23 mouse cellular contexts compared by ENCODE assay signal in genomic region chr6:100716152-100716551, GRCm38 (mm10). TPM values are rescaled to one million over a fixed set of nuclear protein-coding genes. Genes with fewer than 3 reads are reported as not detected.
"Had no signal": no experiment of that assay in that cellular context is flagged by ENCODE, and none has a peak within 500 bp of the region (broad histone marks: within the 10 kb centered on the region; RNA-seq: fewer than 3 reads in every experiment).

No protein-coding gene starts in this region.

- H3K4me2 ChIP-seq: heart, embryonic 12.5 days; hindbrain, embryonic 13.5 days; hindbrain, embryonic 15.5 days; intestine, embryonic 15.5 days; limb, embryonic 13.5 days; limb, embryonic 15.5 days had no signal

- H3K36me3 ChIP-seq: heart, embryonic 10.5 days; heart, embryonic 12.5 days; hindbrain, embryonic 13.5 days; hindbrain, embryonic 15.5 days; intestine, embryonic 15.5 days had no signal

- H3K9me3 ChIP-seq: heart, embryonic 10.5 days; hindbrain, embryonic 13.5 days; hindbrain, embryonic 15.5 days; intestine, embryonic 15.5 days; limb, embryonic 13.5 days; limb, embryonic 15.5 days had no signal

- H3K27me3 ChIP-seq: hindbrain, embryonic 13.5 days; hindbrain, embryonic 15.5 days; intestine, embryonic 15.5 days; limb, embryonic 13.5 days; limb, embryonic 15.5 days had no signal

- ATAC-seq: inflammation-experienced regulatory T-cells, adult 6 months; intestine, embryonic 15.5 days had no signal

- H3K27ac ChIP-seq: gastrocnemius, adult 2 months; heart, embryonic 10.5 days; hindbrain, embryonic 13.5 days; hindbrain, embryonic 15.5 days; intestine, embryonic 15.5 days; layer of hippocampus, adult 2 months; limb, embryonic 13.5 days; limb, embryonic 15.5 days had no signal

- DNase-seq: gastrocnemius, adult 2 months; gastrocnemius, postnatal 10 days; gastrocnemius, postnatal 25 days; heart, adult 18-20 months; heart, postnatal 10 days; heart, postnatal 36 days; kidney, adult 18-20 months; kidney, adult 8-10 months; kidney, postnatal 10 days; kidney, postnatal 25 days; kidney, postnatal 4 days; left cerebral cortex, postnatal 4 days had no signal

- H3K9ac ChIP-seq: heart, embryonic 12.5 days; hindbrain, embryonic 13.5 days; hindbrain, embryonic 15.5 days; intestine, embryonic 15.5 days; limb, embryonic 13.5 days; limb, embryonic 15.5 days had no signal

- H3K4me1 ChIP-seq: hindbrain, embryonic 15.5 days; intestine, embryonic 15.5 days had no signal

- H3K4me3 ChIP-seq: gastrocnemius, adult 2 months; heart, embryonic 10.5 days; heart, embryonic 12.5 days; hindbrain, embryonic 13.5 days; hindbrain, embryonic 15.5 days; intestine, embryonic 15.5 days; layer of hippocampus, adult 2 months; limb, embryonic 13.5 days; limb, embryonic 15.5 days had no signal

RNA-seq across cellular contexts. Expression of gene Gxylt2, which starts 11.6 kb away (rescaled TPM):
- total RNA-seq: granulocyte monocyte progenitor cell, adult 5-6 weeks; hematopoietic stem cell, adult 5-6 weeks had no signal
